Mouse (Mus musculus) spleen, adult 2 months (tissue): ENCODE data around the gene Snx27. TPM values are rescaled to one million over a fixed set of nuclear protein-coding genes. Genes with fewer than 3 reads are reported as not detected.

Experiments used
- DNase-seq, 2 experiments: peaks; one replicate each; pipeline versions ENCODE4 v3.0.0 to v3.0.0-alpha.2; 2012 to 2021; ENCODE audit warnings: low spot score in 2 of 2, low read depth in 1 of 2
- H3K27ac ChIP-seq: fragments of 200-500 bp; 2 replicates; pipeline ENCODE4 v1.5.1; 2012; ENCODE audit warnings: low read length, inconsistent platforms; ENCODE audit not compliant: insufficient read depth
- H3K27me3 ChIP-seq: fragments of 200-500 bp; 2 replicates; pipeline ENCODE4 v1.6.1; 2012; ENCODE audit warnings: mild to moderate bottlenecking, moderate library complexity, low read length, inconsistent platforms; ENCODE audit not compliant: control insufficient read depth, insufficient read depth
- H3K36me3 ChIP-seq: fragments of 200-500 bp; 2 replicates; pipeline ENCODE4 v1.6.1; 2012; ENCODE audit warnings: mild to moderate bottlenecking, low read length, inconsistent platforms; ENCODE audit not compliant: control insufficient read depth, insufficient read depth
- H3K4me1 ChIP-seq: fragments of 200-500 bp; 2 replicates; pipeline ENCODE4 v1.6.1; 2011; ENCODE audit warnings: inconsistent platforms; ENCODE audit not compliant: control insufficient read depth, insufficient read depth, insufficient read length
- H3K4me3 ChIP-seq: fragments of 200-500 bp; 2 replicates; pipeline ENCODE4 v1.5.1; 2011; ENCODE audit warnings: mild to moderate bottlenecking, inconsistent platforms; ENCODE audit not compliant: insufficient read depth, insufficient read length; ENCODE audit errors: extremely low read depth
- CTCF ChIP-seq: fragments of 200-500 bp; IDR thresholded peaks from 2 replicates; pipeline ENCODE4 v1.5.1; 2011; ENCODE audit warnings: mild to moderate bottlenecking, inconsistent platforms; ENCODE audit not compliant: insufficient read depth, insufficient read length, insufficient replicate concordance; ENCODE audit errors: extremely low read depth
- POLR2A ChIP-seq: fragments of 200-500 bp; IDR thresholded peaks from 2 replicates; pipeline ENCODE4 v1.6.1; 2011; ENCODE audit warnings: low read depth, low read length, inconsistent platforms
- WGBS: fragments of 180-500 bp; shearing (Covaris S2); methylation state at CpG from one replicate; pipeline ENCODE4 v1.1.7; 2018; 5-methylcytosine and 5-hydroxymethylcytosine counted together
- polyA plus RNA-seq: library from polyadenylated mRNA; depleted of rRNA; stranded (reverse); fragments of >200 nt; gene quantifications from 2 replicates; pipeline ENCODE4 v1.2.3, GENCODE M21; 2012

Gene Snx27
- polyA plus RNA-seq, 1 experiment: 5.4 TPM

GRCm38 (mm10) chr3:94613258-94613878 lies 30.9 kb upstream of the Snx27 start:
- Histone ChIP-seq H3K27me3 (no peaks in the 10 kb centered on the region), H3K4me1 (no peaks in the 10 kb centered on the region), H3K36me3 (no peaks in the 10 kb centered on the region), H3K27ac (no peak overlapping the region), H3K4me3 (no peak overlapping the region)
- DNase-seq: no peak
- TF ChIP-seq POLR2A: no peak
- TF ChIP-seq CTCF: no peak
- WGBS: 85% methylated on average over 7 of the region's 7 CpGs

- no peaks in the 10 kb centered on the region for H3K27me3 ChIP-seq
- 52% methylated on average over 1 of the region's 1 CpGs for WGBS
- no peak overlapping the region for H3K27ac ChIP-seq
- H3K36me3 ChIP-seq: no peaks in the 10 kb centered on the region
- no peak for TF ChIP-seq POLR2A
- no peak for TF ChIP-seq CTCF
- DNase-seq: no peak
- H3K4me3 ChIP-seq: no peak overlapping the region
- no peaks in the 10 kb centered on the region for H3K4me1 ChIP-seq
Measured at GRCm38 (mm10) chr3:94612274-94612673, 29.8 kb upstream of the Snx27 start.

DNA sequence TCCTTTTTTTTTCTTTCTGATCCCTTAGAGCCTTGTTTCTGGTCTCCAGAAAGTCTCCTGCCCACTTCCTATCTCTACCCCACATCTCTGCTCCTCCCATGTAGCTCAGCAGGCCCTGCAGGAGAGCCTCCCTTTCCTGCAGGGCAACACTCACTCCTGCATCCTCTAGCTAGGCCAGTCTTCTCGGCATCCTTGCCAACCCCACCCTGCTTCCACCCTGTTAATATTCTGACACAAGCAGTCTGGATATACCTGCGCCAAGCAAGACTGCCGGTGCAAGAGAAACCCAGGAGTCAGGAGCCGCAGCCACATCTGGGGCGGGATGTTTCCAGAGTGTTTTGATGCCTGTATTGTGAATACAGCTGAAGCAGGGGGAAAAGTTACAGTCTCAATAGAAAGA lies 29.3 kb upstream of the Snx27 start:
- Histone ChIP-seq H3K27ac (no peak overlapping the region), H3K27me3 (no peaks in the 10 kb centered on the region), H3K4me3 (no peak overlapping the region), H3K36me3 (no peaks in the 10 kb centered on the region), H3K4me1 (no peaks in the 10 kb centered on the region)
- DNase-seq: no peak
- WGBS: 83% methylated on average over 5 of the region's 5 CpGs
- TF ChIP-seq CTCF (no peak), POLR2A (no peak)

DNA sequence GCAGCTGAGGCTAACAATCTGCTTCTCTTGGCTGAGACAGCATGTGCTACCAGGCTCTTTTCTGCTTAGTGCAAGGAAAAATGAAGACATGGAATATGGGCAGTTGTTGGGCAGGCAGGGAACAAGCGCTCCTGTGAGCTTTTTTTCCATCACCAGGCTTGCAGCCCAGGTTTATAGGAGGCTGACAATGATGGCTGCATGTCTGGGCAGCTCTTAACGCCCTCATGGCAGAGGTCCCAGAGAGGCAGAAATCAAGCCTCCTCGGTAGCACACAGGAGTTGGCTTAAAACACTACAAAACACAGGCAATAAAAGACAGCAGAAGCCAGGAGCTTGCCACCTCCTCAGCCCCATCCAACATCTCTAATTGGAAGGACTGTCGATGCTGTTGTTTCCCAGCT lies 28.8 kb upstream of the Snx27 start:
- H3K27ac ChIP-seq: no peak overlapping the region

DNA sequence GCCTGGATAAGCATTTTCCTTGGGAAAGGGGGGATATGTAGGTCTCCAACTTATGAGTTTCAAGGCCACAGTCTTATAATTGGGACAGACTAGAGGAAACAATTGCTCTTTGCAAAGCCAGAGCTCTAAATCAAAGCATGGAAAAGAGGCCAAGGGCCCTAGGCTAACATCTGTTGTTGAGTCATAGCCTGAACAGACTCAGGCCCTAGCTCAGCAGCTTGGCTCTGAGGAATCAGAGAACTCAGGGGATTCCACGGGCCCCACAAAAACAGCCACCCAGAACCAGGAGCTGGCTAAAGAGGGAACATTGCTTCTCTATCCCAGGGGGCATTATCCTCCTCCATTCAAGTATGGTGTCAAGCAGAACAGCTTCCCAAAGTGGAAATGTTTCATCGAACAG lies 28.1 kb upstream of the Snx27 start:
- DNase-seq: no peak
- Histone ChIP-seq H3K4me1 (no peaks in the 10 kb centered on the region), H3K27me3 (no peaks in the 10 kb centered on the region), H3K27ac (no peak overlapping the region), H3K4me3 (no peak overlapping the region), H3K36me3 (no peaks in the 10 kb centered on the region)
- 78% methylated on average over 2 of the region's 2 CpGs for WGBS
- no peak for TF ChIP-seq POLR2A
- TF ChIP-seq CTCF: no peak

More for the DNA sequence above, 28.8 kb upstream of the Snx27 start:
- WGBS: 74% methylated on average over 4 of the region's 4 CpGs
- no peaks in the 10 kb centered on the region for H3K36me3 ChIP-seq
- no peaks in the 10 kb centered on the region for H3K4me1 ChIP-seq
- no peak for TF ChIP-seq POLR2A
- no peak for TF ChIP-seq CTCF
- no peak overlapping the region for H3K4me3 ChIP-seq
- DNase-seq: no peak
- H3K27me3 ChIP-seq: no peaks in the 10 kb centered on the region

- WGBS: 58% methylated on average over 3 of the region's 3 CpGs
- no peaks in the 10 kb centered on the region for H3K27me3 ChIP-seq
- H3K27ac ChIP-seq: no peak overlapping the region
- H3K36me3 ChIP-seq: no peaks in the 10 kb centered on the region
- H3K4me3 ChIP-seq: no peak overlapping the region
- TF ChIP-seq POLR2A (no peak), CTCF (no peak)
- no peak for DNase-seq
- no peaks in the 10 kb centered on the region for H3K4me1 ChIP-seq
Measured at GRCm38 (mm10) chr3:94609621-94610020, 27.1 kb upstream of the Snx27 start.

GRCm38 (mm10) chr3:94601959-94602358 lies 19.4 kb upstream of the Snx27 start:
- DNase-seq: peak in 1 of 2 experiments; percentile 46
- Histone ChIP-seq H3K36me3 (no peaks in the 10 kb centered on the region), H3K27ac (no peak overlapping the region), H3K4me3 (no peak overlapping the region), H3K4me1 (no peaks in the 10 kb centered on the region), H3K27me3 (no peaks in the 10 kb centered on the region)
- WGBS: 0% methylated on average over 4 of the region's 4 CpGs
- TF ChIP-seq POLR2A (no peak), CTCF (peak; percentile 49; the same call in 1 of the 2 replicates)
